Mouse (Mus musculus): ENCODE data around the gene Mtap. TPM values are rescaled to one million over a fixed set of nuclear protein-coding genes. Genes with fewer than 3 reads are reported as not detected.
A peak's percentile ranks its signal among the peaks of the same experiment; 100 is the strongest.

Gene Mtap
- polyA plus RNA-seq, 1 experiment, result 87.0 TPM

GRCm38 (mm10) chr4:89112782-89113181 lies 24.1 kb upstream of the Mtap start:
- TF ChIP-seq CTCF (IDR thresholded peaks at IDR 0.05; ENCODE audit: control insufficient read depth, insufficient read depth, insufficient read length) (no peak), CEBPB (IDR thresholded peaks at IDR 0.05; ENCODE audit: low read depth) (no peak), MAX (IDR thresholded peaks at IDR 0.05) (no peak), USF1 (IDR thresholded peaks at IDR 0.05; ENCODE audit: low read depth) (no peak), FOSL1 (IDR thresholded peaks at IDR 0.05; ENCODE audit: insufficient read depth, low read length, poor library complexity, severe bottlenecking) (no peak), MYOD1 (IDR thresholded peaks at IDR 0.05; ENCODE audit: control insufficient read depth, insufficient read length, low read depth) (no peak), MYOG (IDR thresholded peaks at IDR 0.05; ENCODE audit: control insufficient read depth, extremely low read depth, insufficient read length) (no peak)
- no peak overlapping the region for H3ac ChIP-seq (ENCODE audit: control insufficient read depth, insufficient read length, low read depth)

GRCm38 (mm10) chr4:89116006-89116405 lies 20.9 kb upstream of the Mtap start:
- no peak overlapping the region for H3K4me3 ChIP-seq (ENCODE audit: insufficient read depth, poor library complexity, severe bottlenecking)
- no peaks in the 10 kb centered on the region for H3K27me3 ChIP-seq (ENCODE audit: control insufficient read depth, insufficient read depth, insufficient read length)
- TF ChIP-seq USF1 (IDR thresholded peaks at IDR 0.05; ENCODE audit: low read depth) (no peak), CTCF (IDR thresholded peaks at IDR 0.05; ENCODE audit: control insufficient read depth, insufficient read depth, insufficient read length) (no peak), CEBPB (IDR thresholded peaks at IDR 0.05; ENCODE audit: low read depth) (no peak), MAX (IDR thresholded peaks at IDR 0.05) (no peak), MYOD1 (IDR thresholded peaks at IDR 0.05; ENCODE audit: control insufficient read depth, insufficient read length, low read depth) (no peak), MYOG (IDR thresholded peaks at IDR 0.05; ENCODE audit: control insufficient read depth, extremely low read depth, insufficient read length) (no peak), FOSL1 (IDR thresholded peaks at IDR 0.05; ENCODE audit: insufficient read depth, low read length, poor library complexity, severe bottlenecking) (no peak)
- H3ac ChIP-seq (ENCODE audit: control insufficient read depth, insufficient read length, low read depth), result no peak overlapping the region
- peaks cover 16% of the 10 kb centered on the region for H3K79me3 ChIP-seq (ENCODE audit: low read depth)
- H3K36me3 ChIP-seq (ENCODE audit: control insufficient read depth, insufficient read depth), result peaks cover 53% of the 10 kb centered on the region
- peaks cover 30% of the 10 kb centered on the region for H3K79me2 ChIP-seq (ENCODE audit: control insufficient read depth, insufficient read depth)

More at GRCm38 (mm10) chr4:89112782-89113181, 24.1 kb upstream of the Mtap start:
- Histone ChIP-seq H3K4me3 (ENCODE audit: insufficient read depth, poor library complexity, severe bottlenecking) (no peak overlapping the region), H3K36me3 (ENCODE audit: control insufficient read depth, insufficient read depth) (peaks cover 31% of the 10 kb centered on the region), H3K27me3 (ENCODE audit: control insufficient read depth, insufficient read depth, insufficient read length) (no peaks in the 10 kb centered on the region), H3K79me3 (ENCODE audit: low read depth) (peaks cover 5% of the 10 kb centered on the region), H3K79me2 (ENCODE audit: control insufficient read depth, insufficient read depth) (peaks cover under 1% of the 10 kb centered on the region)

GRCm38 (mm10) chr4:89119900-89120299 lies 17.0 kb upstream of the Mtap start:
- Histone ChIP-seq H3K36me3 (ENCODE audit: control insufficient read depth, insufficient read depth) (peaks cover 62% of the 10 kb centered on the region), H3K79me2 (ENCODE audit: control insufficient read depth, insufficient read depth) (peaks cover 63% of the 10 kb centered on the region), H3K4me3 (ENCODE audit: insufficient read depth, poor library complexity, severe bottlenecking) (no peak overlapping the region), H3K79me3 (ENCODE audit: low read depth) (peaks cover 38% of the 10 kb centered on the region), H3K27me3 (ENCODE audit: control insufficient read depth, insufficient read depth, insufficient read length) (no peaks in the 10 kb centered on the region), H3ac (ENCODE audit: control insufficient read depth, insufficient read length, low read depth) (no peak overlapping the region)
- TF ChIP-seq CTCF (IDR thresholded peaks at IDR 0.05; ENCODE audit: control insufficient read depth, insufficient read depth, insufficient read length), result no peak

- TF ChIP-seq USF1 (IDR thresholded peaks at IDR 0.05; ENCODE audit: low read depth) (no peak), CTCF (IDR thresholded peaks at IDR 0.05; ENCODE audit: control insufficient read depth, insufficient read depth, insufficient read length) (no peak), CEBPB (IDR thresholded peaks at IDR 0.05; ENCODE audit: low read depth) (peak; percentile 38), MYOD1 (IDR thresholded peaks at IDR 0.05; ENCODE audit: control insufficient read depth, insufficient read length, low read depth) (no peak), FOSL1 (IDR thresholded peaks at IDR 0.05; ENCODE audit: insufficient read depth, low read length, poor library complexity, severe bottlenecking) (no peak)
- Histone ChIP-seq H3K27me3 (ENCODE audit: control insufficient read depth, insufficient read depth, insufficient read length) (no peaks in the 10 kb centered on the region), H3ac (ENCODE audit: control insufficient read depth, insufficient read length, low read depth) (no peak overlapping the region), H3K4me3 (ENCODE audit: insufficient read depth, poor library complexity, severe bottlenecking) (no peak overlapping the region), H3K79me3 (ENCODE audit: low read depth) (peaks cover 43% of the 10 kb centered on the region), H3K36me3 (ENCODE audit: control insufficient read depth, insufficient read depth) (peaks cover 59% of the 10 kb centered on the region), H3K79me2 (ENCODE audit: control insufficient read depth, insufficient read depth) (peaks cover 68% of the 10 kb centered on the region)
Observed at GRCm38 (mm10) chr4:89120353-89120752, 16.6 kb upstream of the Mtap start.

- Histone ChIP-seq H3K79me3 (ENCODE audit: low read depth) (peaks cover 57% of the 10 kb centered on the region), H3ac (ENCODE audit: control insufficient read depth, insufficient read length, low read depth) (peak overlapping the region; percentile 65), H3K4me3 (ENCODE audit: insufficient read depth, poor library complexity, severe bottlenecking) (no peak overlapping the region), H3K79me2 (ENCODE audit: control insufficient read depth, insufficient read depth) (peaks cover 90% of the 10 kb centered on the region), H3K27me3 (ENCODE audit: control insufficient read depth, insufficient read depth, insufficient read length) (no peaks in the 10 kb centered on the region), H3K36me3 (ENCODE audit: control insufficient read depth, insufficient read depth) (peaks cover 32% of the 10 kb centered on the region)
- TF ChIP-seq MAX (IDR thresholded peaks at IDR 0.05) (peak; percentile 37), MYOD1 (IDR thresholded peaks at IDR 0.05; ENCODE audit: control insufficient read depth, insufficient read length, low read depth) (peak; percentile 55), CEBPB (IDR thresholded peaks at IDR 0.05; ENCODE audit: low read depth) (peak; percentile 25), CTCF (IDR thresholded peaks at IDR 0.05; ENCODE audit: control insufficient read depth, insufficient read depth, insufficient read length) (no peak), MYOG (IDR thresholded peaks at IDR 0.05; ENCODE audit: control insufficient read depth, extremely low read depth, insufficient read length) (no peak), USF1 (IDR thresholded peaks at IDR 0.05; ENCODE audit: low read depth) (no peak), FOSL1 (IDR thresholded peaks at IDR 0.05; ENCODE audit: insufficient read depth, low read length, poor library complexity, severe bottlenecking) (peak; percentile 61)
Observed at GRCm38 (mm10) chr4:89123446-89124243, 13.3 kb upstream of the Mtap start.

- TF ChIP-seq MYOD1 (IDR thresholded peaks at IDR 0.05; ENCODE audit: control insufficient read depth, insufficient read length, low read depth) (no peak), MYOG (IDR thresholded peaks at IDR 0.05; ENCODE audit: control insufficient read depth, extremely low read depth, insufficient read length) (no peak), USF1 (IDR thresholded peaks at IDR 0.05; ENCODE audit: low read depth) (no peak), MAX (IDR thresholded peaks at IDR 0.05) (no peak), CEBPB (IDR thresholded peaks at IDR 0.05; ENCODE audit: low read depth) (no peak), FOSL1 (IDR thresholded peaks at IDR 0.05; ENCODE audit: insufficient read depth, low read length, poor library complexity, severe bottlenecking) (no peak), CTCF (IDR thresholded peaks at IDR 0.05; ENCODE audit: control insufficient read depth, insufficient read depth, insufficient read length) (no peak)
- Histone ChIP-seq H3K4me3 (ENCODE audit: insufficient read depth, poor library complexity, severe bottlenecking) (peak overlapping the region; percentile 32), H3K36me3 (ENCODE audit: control insufficient read depth, insufficient read depth) (peaks cover 6% of the 10 kb centered on the region), H3ac (ENCODE audit: control insufficient read depth, insufficient read length, low read depth) (peak overlapping the region; percentile 68), H3K27me3 (ENCODE audit: control insufficient read depth, insufficient read depth, insufficient read length) (no peaks in the 10 kb centered on the region), H3K79me3 (ENCODE audit: low read depth) (peaks cover 42% of the 10 kb centered on the region), H3K79me2 (ENCODE audit: control insufficient read depth, insufficient read depth) (peaks cover 60% of the 10 kb centered on the region)
Observed at GRCm38 (mm10) chr4:89127674-89128073, 9.2 kb upstream of the Mtap start.

All from C2C12 (cell line).